7 mouse cellular contexts compared by ENCODE assay signal in genomic region chr16:91546836-91547741, GRCm38 (mm10). TPM values are rescaled to one million over a fixed set of nuclear protein-coding genes. Genes with fewer than 3 reads are reported as not detected.
DNase-seq lines count a peak whose midpoint lies in the region; ATAC-seq and TF ChIP-seq lines count a peak whose summit lies in the region.

Ifngr2 (plus strand) TSS chr16:91547072.

- peak within 1 kb of the TSS; percentile 74 for H3K4me2 ChIP-seq in intestine, embryonic 15.5 days (replicated peaks)
- peak within 1 kb of the TSS; percentile 77 for H3K4me2 ChIP-seq in limb, embryonic 12.5 days
- H3K4me2 ChIP-seq in midbrain, embryonic 13.5 days (replicated peaks) = peak within 1 kb of the TSS; percentile 87

- peak within 1 kb of the TSS; percentile 82 for H3K27ac ChIP-seq in cortical plate, adult 2 months (ENCODE audit: insufficient read depth, low read length)
- peak within 1 kb of the TSS; percentile 86 for H3K27ac ChIP-seq in intestine, embryonic 15.5 days
- peak within 1 kb of the TSS; percentile 35; the same call in 1 of the 2 replicates for H3K27ac ChIP-seq in limb, embryonic 12.5 days
- H3K27ac ChIP-seq in midbrain, embryonic 13.5 days = peak within 1 kb of the TSS; percentile 9; the same call in 1 of the 2 replicates

- TF ChIP-seq POLR2A in cortical plate, adult 2 months (IDR thresholded peaks at IDR 0.05; ENCODE audit: extremely low read depth, insufficient read depth, low read length) = no peak

- peaks cover 3% of the 10 kb centered on the region; the same call in 1 of the 2 replicates for H3K4me1 ChIP-seq in cortical plate, adult 2 months (ENCODE audit: control insufficient read depth, insufficient read depth, low read length)
- H3K4me1 ChIP-seq in intestine, embryonic 15.5 days (replicated peaks) = peaks cover 23% of the 10 kb centered on the region; the same call in 1 of the 2 replicates
- H3K4me1 ChIP-seq in limb, embryonic 12.5 days (replicated peaks) = peaks cover 30% of the 10 kb centered on the region
- peaks cover 36% of the 10 kb centered on the region for H3K4me1 ChIP-seq in midbrain, embryonic 13.5 days (replicated peaks)

- H3K9me3 ChIP-seq in intestine, embryonic 15.5 days = no peaks in the 10 kb centered on the region
- H3K9me3 ChIP-seq in limb, embryonic 12.5 days = no peaks in the 10 kb centered on the region
- no peaks in the 10 kb centered on the region for H3K9me3 ChIP-seq in midbrain, embryonic 13.5 days

- no peaks in the 10 kb centered on the region for H3K36me3 ChIP-seq in intestine, embryonic 15.5 days
- peaks cover 5% of the 10 kb centered on the region; the same call in 1 of the 2 replicates for H3K36me3 ChIP-seq in limb, embryonic 12.5 days
- no peaks in the 10 kb centered on the region for H3K36me3 ChIP-seq in midbrain, embryonic 13.5 days

- WGBS in intestine, embryonic 15.5 days = under 1% methylated on average over 53 of the region's 74 CpGs
- 1% methylated on average over 56 of the region's 74 CpGs for WGBS in limb, embryonic 12.5 days
- 1% methylated on average over 49 of the region's 74 CpGs for WGBS in midbrain, embryonic 13.5 days

- DNase-seq in adrenal gland, adult 2 months = peak; percentile 89
- DNase-seq in gastrocnemius, postnatal 4 days (ENCODE audit: low spot score in 2 of 2) = peak; percentile 59 to 72
- DNase-seq in spleen, adult 12 weeks (ENCODE audit: low spot score) = peak; percentile 52

- peak within 1 kb of the TSS; percentile 98 for H3K9ac ChIP-seq in intestine, embryonic 15.5 days
- H3K9ac ChIP-seq in limb, embryonic 12.5 days (replicated peaks) = peak within 1 kb of the TSS; percentile 97
- H3K9ac ChIP-seq in midbrain, embryonic 13.5 days (replicated peaks) = peak within 1 kb of the TSS; percentile 96

- no peaks in the 10 kb centered on the region for H3K27me3 ChIP-seq in intestine, embryonic 15.5 days (replicated peaks)
- H3K27me3 ChIP-seq in limb, embryonic 12.5 days = no peaks in the 10 kb centered on the region
- H3K27me3 ChIP-seq in midbrain, embryonic 13.5 days = peaks cover 12% of the 10 kb centered on the region; the same call in 1 of the 2 replicates

- ATAC-seq in intestine, embryonic 15.5 days = peak; percentile 84
- ATAC-seq in limb, embryonic 12.5 days (ENCODE audit: insufficient number of reproducible peaks, insufficient read depth, low FRiP score, low TSS enrichment, low read depth) = peak; percentile 81
- peak; percentile 91 for ATAC-seq in midbrain, embryonic 13.5 days

- TF ChIP-seq CTCF in cortical plate, adult 2 months (IDR thresholded peaks at IDR 0.05; ENCODE audit: extremely low read depth, insufficient read depth, low read length) = no peak

- H3K4me3 ChIP-seq in cortical plate, adult 2 months (ENCODE audit: insufficient read depth, low read length) = peak within 1 kb of the TSS; percentile 78
- H3K4me3 ChIP-seq in intestine, embryonic 15.5 days (replicated peaks) = peak within 1 kb of the TSS; percentile 95
- peak within 1 kb of the TSS; percentile 91 for H3K4me3 ChIP-seq in limb, embryonic 12.5 days (replicated peaks)
- peak within 1 kb of the TSS; percentile 90 for H3K4me3 ChIP-seq in midbrain, embryonic 13.5 days (replicated peaks)

RNA-seq across cellular contexts. Expression of gene Ifngr2, which starts in this region (rescaled TPM):
- 10 to 100 TPM; 19.9 to 34.0 TPM for total RNA-seq in adrenal gland, adult 2 months (2021)
- polyA plus RNA-seq in adrenal gland, adult 2 months (2012; rRNA removed) = 25.1 and 39.2 TPM in 2 replicates
- polyA plus RNA-seq in cortical plate, adult 2 months (2012; rRNA removed) = 31.6 and 32.9 TPM in 2 replicates
- 10 to 100 TPM; 47.9 to 52.5 TPM for total RNA-seq in gastrocnemius, postnatal 4 days (2021)
- 76.4 and 90.6 TPM in 2 replicates for polyA plus RNA-seq in intestine, embryonic 15.5 days (2015; fragmentation: Nextera tagmentation; extraction: Ambion mirVana)
- 44.2 and 45.8 TPM in 2 replicates for polyA plus RNA-seq in limb, embryonic 12.5 days (2016; fragmentation: Nextera tagmentation; extraction: Ambion mirVana)
- polyA plus RNA-seq in midbrain, embryonic 13.5 days (2015; fragmentation: Nextera tagmentation; extraction: Ambion mirVana) = 57.6 and 63.5 TPM in 2 replicates

Comparison
In these comparisons a context has a peak if more than half of its experiments do, and no peak if none do; other contexts are left out.
1. Peak in every context shown above with its lines: DNase-seq, ATAC-seq, H3K4me3 ChIP-seq and H3K27ac ChIP-seq.
2. H3K27ac ChIP-seq: peak in every context shown above with its lines; median percentile 86 in intestine, embryonic 15.5 days; 82 in cortical plate, adult 2 months; 35 in limb, embryonic 12.5 days; 9 in midbrain, embryonic 13.5 days.